Mouse (Mus musculus) MEL (cell line): ENCODE results near the gene Arf4. TPM values are rescaled to one million over a fixed set of nuclear protein-coding genes. Genes with fewer than 3 reads are reported as not detected.

Source experiments
- DNase-seq: peaks from one replicate; pipeline ENCODE4 v3.0.0; 2011; ENCODE audit warnings: low read depth, low spot score
- H3K27ac ChIP-seq: 2 replicates; pipeline ENCODE4 v1.5.1; 2012; ENCODE audit warnings: low read depth, mild to moderate bottlenecking, control low read depth, low read length, moderate library complexity; ENCODE audit not compliant: control insufficient read depth
- H3K27me3 ChIP-seq, 2 experiments: fragments of 150-350 bp in 1 of 2; sonication (generic) in 1 of 2; 2 replicates each; pipeline ENCODE4 v1.6.1; 2012; ENCODE audit warnings: low read length in 2 of 2, mild to moderate bottlenecking in 2 of 2, improper control_type of control experiment in 1 of 2, moderate library complexity in 1 of 2; ENCODE audit not compliant: insufficient read depth in 2 of 2, control insufficient read depth in 1 of 2
- H3K36me3 ChIP-seq, 2 experiments: 2 replicates each; pipeline ENCODE4 v1.6.1; 2012 to 2014; ENCODE audit warnings: low read length in 2 of 2, improper control_type of control experiment in 1 of 2, inconsistent platforms in 1 of 2, mild to moderate bottlenecking in 1 of 2; ENCODE audit not compliant: insufficient read depth in 2 of 2, control insufficient read depth in 1 of 2
- H3K4me1 ChIP-seq, 2 experiments: fragments of 150-350 bp in 1 of 2; sonication (generic) in 1 of 2; 2 replicates each; pipeline ENCODE4 v1.6.1; 2012; ENCODE audit warnings: low read length in 2 of 2, improper control_type of control experiment in 1 of 2, mild to moderate bottlenecking in 1 of 2; ENCODE audit not compliant: insufficient read depth in 2 of 2, control insufficient read depth in 1 of 2
- H3K4me3 ChIP-seq, 2 experiments: fragments of 150-350 bp in 1 of 2; sonication (generic) in 1 of 2; 2 replicates each; pipeline ENCODE4 v1.5.1; 2012; ENCODE audit warnings: low read depth in 2 of 2, low read length in 2 of 2, mild to moderate bottlenecking in 2 of 2, moderate library complexity in 2 of 2, control low read depth in 1 of 2, improper control_type of control experiment in 1 of 2; ENCODE audit not compliant: control insufficient read depth in 1 of 2, insufficient read depth in 1 of 2
- H3K79me2 ChIP-seq: 2 replicates; pipeline ENCODE4 v1.6.1; 2012; ENCODE audit warnings: mild to moderate bottlenecking, low read length, moderate library complexity; ENCODE audit not compliant: control insufficient read depth, poor library complexity, insufficient read depth
- H3K9ac ChIP-seq: 2 replicates; pipeline ENCODE4 v1.6.1; 2012; ENCODE audit warnings: low read depth, mild to moderate bottlenecking, control low read depth, low read length, moderate library complexity; ENCODE audit not compliant: control insufficient read depth, poor library complexity, severe bottlenecking
- H3K9me3 ChIP-seq: fragments of 150-350 bp; sonication (generic); replicated peaks from 2 replicates; pipeline ENCODE4 v1.6.1; 2012; ENCODE audit warnings: mild to moderate bottlenecking, low read length, improper control_type of control experiment, moderate library complexity; ENCODE audit not compliant: insufficient read depth
- BHLHE40 ChIP-seq: IDR thresholded peaks from 2 replicates; pipeline ENCODE4 v1.6.1; 2012; ENCODE audit warnings: low read depth, mild to moderate bottlenecking, inconsistent platforms, low read length, improper control_type of control experiment, borderline replicate concordance
- CHD2 ChIP-seq: IDR thresholded peaks from 2 replicates; pipeline ENCODE4 v1.6.1; 2011; ENCODE audit warnings: low read length, improper control_type of control experiment
- CTCF ChIP-seq, 3 experiments: IDR thresholded peaks in 2 of 3; conservative IDR thresholded peaks in 1 of 3; 2 replicates each; pipeline ENCODE4 v1.5.1; 2011 to 2012; ENCODE audit warnings: low read length in 3 of 3, low read depth in 2 of 3, mild to moderate bottlenecking in 2 of 3, improper control_type of control experiment in 1 of 3, inconsistent platforms in 1 of 3, mixed read lengths in 1 of 3, moderate library complexity in 1 of 3; ENCODE audit not compliant: control insufficient read depth in 1 of 3, insufficient read depth in 1 of 3, poor library complexity in 1 of 3, severe bottlenecking in 1 of 3
- E2F4 ChIP-seq: IDR thresholded peaks from 2 replicates; pipeline ENCODE4 v1.6.1; 2011; ENCODE audit warnings: low read depth, low read length, improper control_type of control experiment, borderline replicate concordance
- ELF1 ChIP-seq: IDR thresholded peaks from 2 replicates; pipeline ENCODE4 v1.6.1; 2014; ENCODE audit warnings: low read depth, mild to moderate bottlenecking, inconsistent platforms, low read length, improper control_type of control experiment, moderate library complexity
- ETS1 ChIP-seq: IDR thresholded peaks from 2 replicates; pipeline ENCODE4 v1.6.1; 2012; ENCODE audit warnings: low read depth, mild to moderate bottlenecking, inconsistent platforms, low read length, improper control_type of control experiment, moderate library complexity
- GATA1 ChIP-seq: IDR thresholded peaks from 2 replicates; pipeline ENCODE4 v1.6.1; 2011; ENCODE audit warnings: low read depth, low read length, improper control_type of control experiment
- HCFC1 ChIP-seq: IDR thresholded peaks from 2 replicates; pipeline ENCODE4 v1.6.1; 2012; ENCODE audit warnings: low read depth, mild to moderate bottlenecking, inconsistent platforms, low read length, improper control_type of control experiment, moderate library complexity
- JUND ChIP-seq: IDR thresholded peaks from 2 replicates; pipeline ENCODE4 v1.6.1; 2011; ENCODE audit warnings: low read depth, mild to moderate bottlenecking, improper control_type of control experiment, low read length
- MAFK ChIP-seq: IDR thresholded peaks from 2 replicates; pipeline ENCODE4 v1.6.1; 2011; ENCODE audit warnings: low read depth, mild to moderate bottlenecking, low read length, improper control_type of control experiment, borderline replicate concordance
- MAX ChIP-seq: IDR thresholded peaks from 2 replicates; pipeline ENCODE4 v1.6.1; 2011; ENCODE audit warnings: low read length, improper control_type of control experiment
- MAZ ChIP-seq: IDR thresholded peaks from 2 replicates; pipeline ENCODE4 v1.6.1; 2012; ENCODE audit warnings: low read depth, mild to moderate bottlenecking, inconsistent platforms, low read length, improper control_type of control experiment
- MXI1 ChIP-seq: IDR thresholded peaks from 2 replicates; pipeline ENCODE4 v1.6.1; 2011; ENCODE audit warnings: mild to moderate bottlenecking, low read depth, low read length, improper control_type of control experiment
- NRF1 ChIP-seq: IDR thresholded peaks from 2 replicates; pipeline ENCODE4 v1.6.1; 2014; ENCODE audit warnings: low read depth, mild to moderate bottlenecking, inconsistent platforms, low read length, improper control_type of control experiment, moderate library complexity; ENCODE audit not compliant: poor library complexity, insufficient read depth, severe bottlenecking
- RAD21 ChIP-seq: IDR thresholded peaks from 2 replicates; pipeline ENCODE4 v1.6.1; 2011; ENCODE audit warnings: mild to moderate bottlenecking, low read depth, low read length, improper control_type of control experiment
- SMC3 ChIP-seq: IDR thresholded peaks from 2 replicates; pipeline ENCODE4 v1.6.1; 2011; ENCODE audit warnings: low read depth, low read length, improper control_type of control experiment
- TCF12 ChIP-seq: IDR thresholded peaks from 2 replicates; pipeline ENCODE4 v1.6.1; 2014; ENCODE audit warnings: low read depth, mild to moderate bottlenecking, inconsistent platforms, low read length, improper control_type of control experiment, moderate library complexity
- USF2 ChIP-seq, 2 experiments: IDR thresholded peaks; 2 replicates each; pipeline ENCODE4 v1.6.1; 2011 to 2012; ENCODE audit warnings: improper control_type of control experiment in 2 of 2, low read length in 2 of 2, borderline replicate concordance in 1 of 2, inconsistent platforms in 1 of 2, low read depth in 1 of 2, mild to moderate bottlenecking in 1 of 2; ENCODE audit not compliant: insufficient read depth in 1 of 2
- ZMIZ1 ChIP-seq: IDR thresholded peaks from 2 replicates; pipeline ENCODE4 v1.6.1; 2012; ENCODE audit warnings: low read depth, mild to moderate bottlenecking, inconsistent platforms, low read length, improper control_type of control experiment, moderate library complexity
- polyA plus RNA-seq, 2 experiments: library from polyadenylated mRNA; stranded (reverse) in 1 of 2; unstranded in 1 of 2; fragments of >175 nt in 1 of 2; fragments of >200 nt in 1 of 2; gene quantifications; 2 replicates each; pipeline versions ENCODE4 v1.2.1 to v1.2.4; 2012; ENCODE audit warnings: low replicate concordance in 2 of 2, low read depth in 1 of 2; ENCODE audit not compliant: insufficient read length in 2 of 2, insufficient read depth in 1 of 2, missing spikeins in 1 of 2
- total RNA-seq: library from RNA; depleted of rRNA; stranded (reverse); fragments of 300-350 nt; gene quantifications from 2 replicates; pipeline ENCODE4 v1.2.3, GENCODE M21; 2012

Arf4 gene
- total and polyA plus RNA-seq, 3 experiments: 50.9 to 87.6 TPM; not detected in 1

- H3K4me1 ChIP-seq: peaks cover 3 to 19% of the 10 kb centered on the region in 2 experiments
- peaks cover 2 to 35% of the 10 kb centered on the region in 2 experiments; a peak in 3 of 4 replicates for H3K36me3 ChIP-seq
- DNase-seq: peak; percentile 45
- peak overlapping the region; percentile 95 for H3K9ac ChIP-seq
- H3K27ac ChIP-seq: no peak overlapping the region
- H3K79me2 ChIP-seq: peaks cover 48% of the 10 kb centered on the region
- H3K4me3 ChIP-seq: peak overlapping the region; percentile 89 to 93
- no peaks in the 10 kb centered on the region for H3K9me3 ChIP-seq
- no peaks in the 10 kb centered on the region for H3K27me3 ChIP-seq
- TF ChIP-seq SMC3: no peak
- 0 out of 2 replicates have a peak, but pooled peaks have one; percentile 23 for TF ChIP-seq MXI1
- TF ChIP-seq CTCF (IDR thresholded peaks at IDR 0.05 in 2 of 3, conservative IDR thresholded peaks at IDR 0.05 in 1 of 3; ENCODE audit: control insufficient read depth in 1 of 3, insufficient read depth in 1 of 3, low read depth in 2 of 3, low read length in 3 of 3, poor library complexity in 1 of 3, severe bottlenecking in 1 of 3): no peak
- no peak for TF ChIP-seq TCF12
- no peak for TF ChIP-seq JUND
- TF ChIP-seq CHD2: no peak
- TF ChIP-seq, all 39 proteins: peak for 1
These were observed 1.4 kb downstream of the Arf4 start for GRCm38 (mm10) chr14:26639251-26639650.

DNA sequence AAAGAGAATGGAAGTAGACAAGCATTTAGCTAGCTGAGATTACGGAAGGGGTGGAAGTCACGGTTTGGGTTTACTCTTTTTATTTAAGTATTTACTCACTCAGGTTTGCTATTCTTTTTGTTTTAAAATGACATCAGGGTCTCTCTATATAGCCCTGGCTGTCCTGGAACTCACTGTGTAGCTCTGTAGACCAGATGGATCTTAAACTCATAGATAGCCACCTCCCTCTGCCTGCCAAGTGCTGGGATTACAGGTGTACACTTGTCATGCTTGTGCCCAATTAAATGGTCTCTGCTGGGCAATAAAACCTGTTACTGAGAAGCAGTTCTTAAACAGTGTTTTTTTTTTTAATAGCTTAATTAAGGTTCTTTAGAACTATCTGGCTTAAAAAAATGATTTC is 2.1 kb downstream of the Arf4 start:
- Histone ChIP-seq H3K4me3 (peak overlapping the region; percentile 20 to 89), H3K9me3 (no peaks in the 10 kb centered on the region), H3K27ac (no peak overlapping the region), H3K36me3 (peaks cover 7 to 35% of the 10 kb centered on the region in 2 experiments), H3K27me3 (no peaks in the 10 kb centered on the region), H3K79me2 (peaks cover 52% of the 10 kb centered on the region), H3K4me1 (peaks cover 3 to 19% of the 10 kb centered on the region in 2 experiments), H3K9ac (peak overlapping the region; percentile 95)
- DNase-seq: peak; percentile 42
- TF ChIP-seq RAD21 (peak; percentile 14), MAX (no peak), ELF1 (no peak), NRF1 (no peak), HCFC1 (no peak), GATA1 (no peak), CTCF (IDR thresholded peaks at IDR 0.05 in 2 of 3, conservative IDR thresholded peaks at IDR 0.05 in 1 of 3; ENCODE audit: control insufficient read depth in 1 of 3, insufficient read depth in 1 of 3, low read depth in 2 of 3, low read length in 3 of 3, poor library complexity in 1 of 3, severe bottlenecking in 1 of 3) (peak in 1 of 3 experiments; percentile 27; a peak in 1 of 6 replicates), SMC3 (peak; percentile 39), ZMIZ1 (no peak), TCF12 (no peak), BHLHE40 (no peak), MAFK (no peak), MAZ (no peak), ETS1 (no peak), USF2 (IDR thresholded peaks at IDR 0.05; ENCODE audit: borderline replicate concordance in 1 of 2, insufficient read depth in 1 of 2, low read depth in 1 of 2, low read length in 2 of 2) (no peak), E2F4 (no peak)
